Mouse (Mus musculus) bone marrow macrophage, adult 2 months (primary cell): ENCODE measurements around the gene Gsta4.

Experiments used
- CTCF ChIP-seq: IDR thresholded peaks from 2 replicates; pipeline ENCODE4 v1.5.1; 2012; ENCODE audit warnings: low read depth, mild to moderate bottlenecking, low read length, moderate library complexity
- POLR2A ChIP-seq: IDR thresholded peaks from 2 replicates; pipeline ENCODE4 v1.6.1; 2012; ENCODE audit warnings: mild to moderate bottlenecking, low read depth, low read length, borderline replicate concordance

DNA sequence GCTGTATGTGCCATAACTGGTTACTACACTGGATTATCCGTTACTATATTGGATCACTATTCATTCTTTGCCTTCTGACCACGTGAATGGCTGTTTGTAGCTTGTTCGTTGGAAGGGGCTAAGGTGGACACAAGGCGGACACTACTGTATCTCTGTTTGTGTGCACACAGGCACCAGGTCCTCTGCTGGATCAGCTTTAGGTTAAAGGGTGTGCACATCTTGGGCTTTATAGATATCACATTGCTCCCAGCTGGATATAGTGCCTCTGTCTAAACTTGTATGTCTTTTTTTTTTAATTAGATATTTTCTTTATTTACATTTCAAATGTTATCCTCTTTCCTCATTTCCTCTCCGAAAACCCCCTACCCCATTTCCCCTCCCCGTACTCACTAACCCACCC lies 17.1 kb upstream of the Gsta4 start:
- TF ChIP-seq CTCF, result no peak
- no peak for TF ChIP-seq POLR2A
